Comparison of ENCODE assay signal across 11 mouse cellular contexts in the genomic region with DNA sequence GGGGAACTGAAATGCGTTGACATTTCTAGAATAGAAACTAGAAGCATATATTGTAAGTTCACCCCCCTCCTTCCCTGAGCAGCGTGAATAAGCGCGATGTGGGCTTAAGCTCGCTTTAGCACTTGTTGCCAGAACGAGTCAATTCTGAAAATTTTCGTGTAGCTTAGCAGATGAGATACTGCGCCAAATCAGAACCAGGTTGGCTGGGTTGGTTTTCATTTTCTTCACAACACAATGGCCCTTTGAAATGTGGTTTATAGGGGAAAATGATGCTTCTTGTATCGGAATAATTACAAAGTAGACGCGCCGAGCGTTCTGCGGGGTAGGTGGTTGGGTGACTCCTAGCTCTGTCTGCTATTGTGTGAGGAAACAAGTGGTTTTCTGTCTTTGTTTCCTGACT. TPM values are rescaled to one million over a fixed set of nuclear protein-coding genes. Genes with fewer than 3 reads are reported as not detected.
DNase-seq lines count a peak whose midpoint lies in the region; ATAC-seq and TF ChIP-seq lines count a peak whose summit lies in the region.
"Had no signal": no experiment of that assay in that cellular context is flagged by ENCODE, and none has a peak within 500 bp of the region (broad histone marks: within the 10 kb centered on the region; RNA-seq: fewer than 3 reads in every experiment).

No protein-coding gene starts in this region.

- H3K27ac ChIP-seq in embryonic facial prominence, embryonic 15.5 days (replicated peaks): no peak overlapping the region
- H3K27ac ChIP-seq in hindbrain, postnatal 0 days: peak overlapping the region; percentile 76
- H3K27ac ChIP-seq: heart, embryonic 13.5 days had no signal

- H3K27me3 ChIP-seq in embryonic facial prominence, embryonic 15.5 days: peaks cover 89% of the 10 kb centered on the region
- H3K27me3 ChIP-seq in hindbrain, postnatal 0 days (ENCODE audit: insufficient read depth, low read length): peaks cover 24% of the 10 kb centered on the region

- no peak overlapping the region for H3K9ac ChIP-seq in embryonic facial prominence, embryonic 15.5 days
- peak overlapping the region; percentile 57 for H3K9ac ChIP-seq in hindbrain, postnatal 0 days (replicated peaks; ENCODE audit: low read length)
- H3K9ac ChIP-seq: heart, embryonic 13.5 days had no signal

- no peaks in the 10 kb centered on the region for H3K9me3 ChIP-seq in embryonic facial prominence, embryonic 15.5 days (replicated peaks)
- H3K9me3 ChIP-seq in hindbrain, postnatal 0 days (ENCODE audit: low read length): no peaks in the 10 kb centered on the region
- H3K9me3 ChIP-seq: heart, embryonic 13.5 days had no signal

- intact Hi-C loops in left cerebral cortex, postnatal 10 days (cut with DNase I): loop anchor here (1.0 to 10.0 kb wide), 2 partner anchors 11 to 572 kb away; no protein-coding TSS in a partner anchor

- H3K4me2 ChIP-seq in embryonic facial prominence, embryonic 15.5 days (replicated peaks): no peak overlapping the region
- peak overlapping the region; percentile 56 for H3K4me2 ChIP-seq in hindbrain, postnatal 0 days (ENCODE audit: low read depth, low read length)
- H3K4me2 ChIP-seq: heart, embryonic 13.5 days had no signal

- H3K36me3 ChIP-seq in embryonic facial prominence, embryonic 15.5 days: no peaks in the 10 kb centered on the region
- no peaks in the 10 kb centered on the region for H3K36me3 ChIP-seq in hindbrain, postnatal 0 days (ENCODE audit: insufficient read depth, low read length)
- H3K36me3 ChIP-seq: heart, embryonic 13.5 days had no signal

- no peak for TF ChIP-seq CTCF in hindbrain, postnatal 0 days (IDR thresholded peaks at IDR 0.05; ENCODE audit: low read depth)

- H3K4me1 ChIP-seq in embryonic facial prominence, embryonic 15.5 days: peaks cover 28% of the 10 kb centered on the region
- no peaks in the 10 kb centered on the region for H3K4me1 ChIP-seq in hindbrain, postnatal 0 days (ENCODE audit: insufficient read depth, low read length)

- no peak for ATAC-seq in embryonic facial prominence, embryonic 15.5 days (ENCODE audit: insufficient number of reproducible peaks, low FRiP score, low TSS enrichment, low read depth)
- no peak for ATAC-seq in hindbrain, postnatal 0 days
- ATAC-seq: lung, postnatal 0 days had no signal

- 1% methylated on average over 14 of the region's 14 CpGs for WGBS in embryonic facial prominence, embryonic 15.5 days
- 1% methylated on average over 14 of the region's 14 CpGs for WGBS in hindbrain, postnatal 0 days

- peak overlapping the region; percentile 22 for H3K4me3 ChIP-seq in embryonic facial prominence, embryonic 15.5 days (replicated peaks)
- peak overlapping the region; percentile 55 for H3K4me3 ChIP-seq in hindbrain, postnatal 0 days (ENCODE audit: low read length)
- H3K4me3 ChIP-seq: heart, embryonic 13.5 days had no signal

- DNase-seq in embryo, embryonic 10.5 days (ENCODE audit: low spot score): peak; percentile 75
- DNase-seq in embryo, embryonic 10 days (ENCODE audit: low spot score): no peak
- DNase-seq in hindbrain, postnatal 0 days (ENCODE audit: low spot score): peak; percentile 57
- DNase-seq in retina, embryonic 14.5 days (ENCODE audit: low spot score): peak; percentile 69
- no peak for DNase-seq in gastrocnemius, postnatal 4 days (ENCODE audit: low spot score in 2 of 2)
- DNase-seq in left cerebral cortex, postnatal 10 days (ENCODE audit: extremely low spot score in 1 of 2, low spot score in 2 of 2): no peak
- no peak for DNase-seq in thymus, postnatal 36 days
- DNase-seq: kidney, adult 8-10 months had no signal

RNA-seq across cellular contexts. Expression of gene Sox2, which starts 2.4 kb away (rescaled TPM):
- polyA plus RNA-seq in embryonic facial prominence, embryonic 15.5 days (2015; fragmentation: Nextera tagmentation; extraction: Ambion mirVana): 6.5 and 7.4 TPM in 2 replicates
- 68.1 and 80.2 TPM in 2 replicates for total RNA-seq in hindbrain, postnatal 0 days (2014; rRNA removed)
- 22.6 and 26.3 TPM in 2 replicates for polyA plus RNA-seq in hindbrain, postnatal 0 days (2015; fragmentation: Nextera tagmentation; extraction: Ambion mirVana)
- under 1 TPM; 0.47 to 0.74 TPM for total RNA-seq in gastrocnemius, postnatal 4 days (2021)
- total RNA-seq in left cerebral cortex, postnatal 10 days (2021): 10 to 100 TPM; 32.0 to 39.7 TPM

Comparison
In these comparisons a context has a peak if more than half of its experiments do, and no peak if none do; other contexts are left out.
1. DNase-seq: peak in embryo, embryonic 10.5 days (single experiment), hindbrain, postnatal 0 days (single experiment) and retina, embryonic 14.5 days (single experiment); none in embryo, embryonic 10 days (single experiment), gastrocnemius, postnatal 4 days (0 of 2), left cerebral cortex, postnatal 10 days (0 of 2) and thymus, postnatal 36 days (0 of 2).
2. RNA of gene Sox2, which starts 2.4 kb away (total RNA-seq): 68.1 to 80.2 TPM in hindbrain, postnatal 0 days and 32.0 to 39.7 TPM in left cerebral cortex, postnatal 10 days; 0.47 to 0.74 TPM in gastrocnemius, postnatal 4 days; every median in the first group is over 10 times any median in the second.